Mouse (Mus musculus) heart, adult 2 months (tissue): ENCODE data around the gene Pheta1.

Experiments used
- CTCF ChIP-seq: fragments of 200-600 bp; IDR thresholded peaks from 2 replicates; pipeline ENCODE4 v1.8.1; 2022; ENCODE audit warnings: antibody characterized with exemption, mild to moderate bottlenecking, moderate library complexity
- POLR2A ChIP-seq: fragments of 200-500 bp; IDR thresholded peaks from 2 replicates; pipeline ENCODE4 v1.6.1; 2011; ENCODE audit warnings: mild to moderate bottlenecking, low read depth, low read length, control low read depth; ENCODE audit not compliant: insufficient read depth

DNA sequence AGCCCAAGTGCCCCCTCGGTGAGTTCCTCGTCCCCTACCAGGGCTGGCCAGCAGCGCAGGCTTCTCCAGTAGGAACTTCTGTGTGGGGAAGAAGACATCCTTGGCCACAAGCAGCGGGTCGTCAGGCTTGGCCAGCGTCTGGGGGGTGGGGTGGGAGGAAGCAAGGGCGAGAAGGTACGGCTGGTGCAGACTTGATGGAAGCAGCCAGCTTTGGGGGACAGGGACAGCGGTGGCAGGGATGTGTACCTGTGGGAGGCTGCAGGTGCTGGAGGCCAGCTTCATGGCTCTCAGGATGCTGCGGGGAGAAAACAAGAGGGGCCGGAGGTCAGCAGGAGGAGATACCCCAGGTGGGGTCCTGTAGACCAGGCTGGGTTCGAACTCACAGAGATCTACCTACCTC is 26.3 kb downstream of the Pheta1 start:
- TF ChIP-seq POLR2A (no peak), CTCF (no peak)
